Mouse (Mus musculus) kidney, adult 9 months (tissue): ENCODE measurements around the gene A230072I06Rik.

ENCODE experiments used
- DNase-seq: peaks from one replicate; pipeline ENCODE4 v3.0.0; 2022

Gene A230072I06Rik

GRCm38 (mm10) chr8:12278663-12279312 is at the start of gene A230072I06Rik:
A230072I06Rik (plus strand) TSS chr8:12278819.
- DNase-seq, result no peak

- DNase-seq, result no peak
Measured at GRCm38 (mm10) chr8:12234039-12234438, 44.6 kb upstream of the A230072I06Rik start.

- no peak for DNase-seq
Measured at GRCm38 (mm10) chr8:12238775-12239174, 39.8 kb upstream of the A230072I06Rik start.

- DNase-seq, result no peak
Measured at GRCm38 (mm10) chr8:12240143-12240542, 38.5 kb upstream of the A230072I06Rik start.

GRCm38 (mm10) chr8:12243746-12244145 is 34.9 kb upstream of the A230072I06Rik start:
- DNase-seq, result no peak

- no peak for DNase-seq
Measured at GRCm38 (mm10) chr8:12259890-12260289, 18.7 kb upstream of the A230072I06Rik start.

GRCm38 (mm10) chr8:12260476-12261029 is 18.1 kb upstream of the A230072I06Rik start:
- no peak for DNase-seq

- no peak for DNase-seq
Measured at GRCm38 (mm10) chr8:12261556-12261955, 17.1 kb upstream of the A230072I06Rik start.

- DNase-seq, result no peak
Measured at GRCm38 (mm10) chr8:12264996-12265395, 13.6 kb upstream of the A230072I06Rik start.

- DNase-seq, result no peak
Measured at GRCm38 (mm10) chr8:12267863-12268262, 10.8 kb upstream of the A230072I06Rik start.

GRCm38 (mm10) chr8:12268306-12268829 is 10.3 kb upstream of the A230072I06Rik start:
- DNase-seq, result no peak

GRCm38 (mm10) chr8:12279482-12280192 is 1.0 kb downstream of the A230072I06Rik start:
- no peak for DNase-seq

- no peak for DNase-seq
Measured at GRCm38 (mm10) chr8:12282128-12282527, 3.5 kb downstream of the A230072I06Rik start.

- no peak for DNase-seq
Measured at GRCm38 (mm10) chr8:12290551-12290950, 11.9 kb downstream of the A230072I06Rik start.

GRCm38 (mm10) chr8:12298326-12298950 is 19.8 kb downstream of the A230072I06Rik start:
- no peak for DNase-seq

GRCm38 (mm10) chr8:12301998-12302397 is 23.4 kb downstream of the A230072I06Rik start:
- DNase-seq, result no peak

- no peak for DNase-seq
Measured at GRCm38 (mm10) chr8:12312975-12313734, 34.5 kb downstream of the A230072I06Rik start.

GRCm38 (mm10) chr8:12314258-12314657 is 35.6 kb downstream of the A230072I06Rik start:
- DNase-seq, result no peak

GRCm38 (mm10) chr8:12315177-12315576 is 36.6 kb downstream of the A230072I06Rik start:
- DNase-seq, result no peak

- no peak for DNase-seq
Measured at GRCm38 (mm10) chr8:12319755-12320455, 41.3 kb downstream of the A230072I06Rik start.

GRCm38 (mm10) chr8:12322071-12322470 is 43.5 kb downstream of the A230072I06Rik start:
- DNase-seq, result no peak

- DNase-seq, result no peak
Measured at GRCm38 (mm10) chr8:12323238-12323637, 44.6 kb downstream of the A230072I06Rik start.
